Mouse (Mus musculus) thymus, adult 2 months (tissue): ENCODE data around the gene Cxcl14.

Source experiments
- CTCF ChIP-seq: fragments of 200-500 bp; IDR thresholded peaks from 2 replicates; pipeline ENCODE4 v1.5.1; 2012; ENCODE audit warnings: mild to moderate bottlenecking, control low read depth, low read length, moderate library complexity, borderline replicate concordance; ENCODE audit not compliant: control insufficient read depth, poor library complexity, insufficient read depth; ENCODE audit errors: extremely low read depth
- POLR2A ChIP-seq: fragments of 200-500 bp; IDR thresholded peaks from 2 replicates; pipeline ENCODE4 v1.6.1; 2012; ENCODE audit warnings: mild to moderate bottlenecking, low read length, control low read depth, moderate library complexity; ENCODE audit not compliant: control insufficient read depth, poor library complexity, insufficient read depth; ENCODE audit errors: extremely low read depth

DNA sequence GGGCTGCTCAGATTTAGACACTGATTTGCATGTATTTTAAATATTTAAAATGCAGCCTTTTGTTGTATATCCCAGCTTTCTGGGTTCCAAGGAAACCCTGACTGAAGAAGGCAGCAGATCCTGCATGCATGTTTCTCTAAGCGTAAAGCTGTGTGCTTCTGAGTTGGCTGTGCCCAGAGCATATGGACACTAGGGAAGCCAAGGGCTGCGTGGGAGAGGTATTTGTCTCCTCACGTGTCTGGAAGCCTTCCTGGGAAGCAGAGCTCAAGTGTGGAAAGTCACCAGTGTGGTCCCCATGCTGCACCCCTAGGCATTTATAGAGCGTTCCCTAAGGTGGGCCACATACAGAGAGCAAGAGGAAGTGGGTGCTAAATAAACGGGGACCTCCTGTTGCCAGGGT is 30.7 kb downstream of the Cxcl14 start:
- TF ChIP-seq CTCF = no peak
- no peak for TF ChIP-seq POLR2A
